Mouse (Mus musculus): ENCODE results near the gene Rabgap1l. TPM values are rescaled to one million over a fixed set of nuclear protein-coding genes. Genes with fewer than 3 reads are reported as not detected.

The Rabgap1l gene
- 9.8 and 10.3 TPM in 2 replicates for polyA plus RNA-seq (2012; rRNA removed)

- DNase-seq (ENCODE audit: low read depth) = no peak
Measured at GRCm38 (mm10) chr1:160792686-160793355, at the start of gene Rabgap1l. Gene Rabgap1l (minus strand): TSS chr1:160793211.

- DNase-seq (ENCODE audit: low read depth) = no peak
Measured at GRCm38 (mm10) chr1:160842567-160842966, 49.6 kb upstream of the Rabgap1l start.

DNA sequence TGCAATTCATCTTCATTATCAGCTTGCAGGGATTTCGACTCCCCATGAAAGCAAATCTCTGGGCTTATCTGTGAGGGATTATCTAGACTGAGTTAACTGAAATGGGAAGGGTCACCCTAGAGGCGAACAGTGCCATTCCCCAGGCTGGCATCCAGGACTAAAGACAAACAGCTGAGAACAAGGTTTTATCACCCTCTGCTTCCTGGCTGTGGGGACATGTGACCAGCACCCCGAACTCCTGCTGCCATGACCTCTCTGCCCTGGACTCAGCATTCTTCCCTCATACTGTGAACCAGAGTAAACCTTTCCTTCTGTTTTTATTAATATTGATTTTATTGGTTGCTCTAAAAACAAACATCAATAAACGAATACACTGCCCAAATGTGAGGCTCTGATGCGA lies 47.6 kb upstream of the Rabgap1l start:
- DNase-seq (ENCODE audit: low read depth) = no peak

DNA sequence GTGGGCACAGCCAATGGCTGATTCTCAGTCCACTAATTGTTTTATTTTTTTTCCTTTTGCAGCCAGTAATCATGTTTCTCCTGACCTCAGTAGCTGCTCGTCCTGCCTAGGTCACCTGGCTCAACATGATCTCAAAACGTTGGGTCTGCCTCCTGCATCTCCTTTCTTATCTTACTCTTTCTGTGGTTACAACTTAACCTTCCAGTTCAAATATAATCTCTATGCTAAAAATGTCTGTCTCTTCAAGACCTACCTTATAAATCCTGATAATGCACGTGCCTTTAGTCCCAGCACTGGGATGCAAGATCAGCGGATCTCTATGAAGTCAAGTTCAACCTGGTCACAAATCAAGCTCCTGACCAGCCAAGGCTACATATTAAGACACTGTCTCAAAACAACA lies 46.1 kb upstream of the Rabgap1l start:
- no peak for DNase-seq (ENCODE audit: low read depth)

DNA sequence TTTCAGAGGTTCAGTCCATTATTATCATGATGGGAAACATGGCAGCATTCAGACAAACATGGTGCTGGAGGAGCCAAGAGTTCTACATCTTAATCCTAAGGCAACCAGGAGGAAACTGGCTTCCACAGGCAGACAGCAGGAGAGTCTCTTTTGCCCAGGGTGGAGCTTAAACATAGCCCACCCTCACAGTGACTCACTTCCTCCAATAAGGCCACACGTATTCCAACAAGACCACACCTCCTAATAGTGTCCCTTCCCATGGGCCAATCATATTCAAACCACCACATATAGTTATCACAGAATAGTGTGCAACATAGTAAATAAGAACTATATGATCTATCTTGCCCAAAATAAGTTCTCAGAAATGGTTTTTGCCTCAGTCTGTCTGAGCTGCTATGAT lies 41.4 kb upstream of the Rabgap1l start:
- no peak for DNase-seq (ENCODE audit: low read depth)

DNA sequence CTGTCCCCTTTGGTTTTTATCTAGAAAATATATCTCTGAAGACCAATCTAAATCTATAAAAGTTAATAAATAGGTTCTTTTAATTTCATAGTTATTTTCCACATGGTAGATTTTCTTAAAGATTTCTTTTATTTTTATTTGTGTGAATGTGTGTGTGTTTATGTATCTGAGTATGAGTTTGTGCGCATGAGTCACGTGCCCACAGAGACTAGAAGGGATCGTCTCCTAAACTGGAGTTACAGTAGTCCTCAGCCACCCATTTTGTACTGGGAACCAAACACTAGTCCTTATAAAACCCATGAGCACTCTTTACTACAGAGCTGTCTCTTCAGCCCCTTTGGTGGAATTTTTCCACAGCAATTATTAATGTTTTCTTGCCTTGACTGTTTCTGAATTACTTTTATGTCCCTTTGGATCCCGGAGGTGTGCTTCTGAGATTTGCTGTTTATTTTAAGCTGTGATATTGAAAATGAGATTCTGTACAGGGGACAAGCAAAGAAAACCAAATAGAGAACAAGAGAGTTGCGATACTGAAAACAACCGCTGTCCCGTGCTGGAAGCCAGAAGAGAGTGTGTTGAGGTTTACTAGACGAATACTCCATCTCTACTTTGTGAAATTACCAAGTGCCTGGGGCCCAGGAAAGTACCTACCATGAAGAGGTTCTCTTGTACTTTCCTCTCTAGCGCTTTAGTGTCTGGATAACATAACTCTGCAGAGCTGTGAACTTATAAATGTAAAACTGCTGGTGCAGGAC lies 39.4 kb upstream of the Rabgap1l start:
- no peak for DNase-seq (ENCODE audit: low read depth)

- no peak for DNase-seq (ENCODE audit: low read depth)
Measured at GRCm38 (mm10) chr1:160830608-160831498, 37.8 kb upstream of the Rabgap1l start.

- DNase-seq (ENCODE audit: low read depth) = no peak
Measured at GRCm38 (mm10) chr1:160825441-160825856, 32.4 kb upstream of the Rabgap1l start.

- no peak for DNase-seq (ENCODE audit: low read depth)
Measured at GRCm38 (mm10) chr1:160823638-160824037, 30.6 kb upstream of the Rabgap1l start.

GRCm38 (mm10) chr1:160814198-160814597 lies 21.2 kb upstream of the Rabgap1l start:
- DNase-seq (ENCODE audit: low read depth) = no peak

- DNase-seq (ENCODE audit: low read depth) = no peak
Measured at GRCm38 (mm10) chr1:160812428-160812827, 19.4 kb upstream of the Rabgap1l start.

- no peak for DNase-seq (ENCODE audit: low read depth)
Measured at GRCm38 (mm10) chr1:160811930-160812329, 18.9 kb upstream of the Rabgap1l start.

- no peak for DNase-seq (ENCODE audit: low read depth)
Measured at GRCm38 (mm10) chr1:160805268-160805667, 12.3 kb upstream of the Rabgap1l start.

GRCm38 (mm10) chr1:160799972-160800371 lies 7.0 kb upstream of the Rabgap1l start:
- DNase-seq (ENCODE audit: low read depth) = no peak

GRCm38 (mm10) chr1:160795016-160795415 lies 2.0 kb upstream of the Rabgap1l start:
- DNase-seq (ENCODE audit: low read depth) = no peak

DNA sequence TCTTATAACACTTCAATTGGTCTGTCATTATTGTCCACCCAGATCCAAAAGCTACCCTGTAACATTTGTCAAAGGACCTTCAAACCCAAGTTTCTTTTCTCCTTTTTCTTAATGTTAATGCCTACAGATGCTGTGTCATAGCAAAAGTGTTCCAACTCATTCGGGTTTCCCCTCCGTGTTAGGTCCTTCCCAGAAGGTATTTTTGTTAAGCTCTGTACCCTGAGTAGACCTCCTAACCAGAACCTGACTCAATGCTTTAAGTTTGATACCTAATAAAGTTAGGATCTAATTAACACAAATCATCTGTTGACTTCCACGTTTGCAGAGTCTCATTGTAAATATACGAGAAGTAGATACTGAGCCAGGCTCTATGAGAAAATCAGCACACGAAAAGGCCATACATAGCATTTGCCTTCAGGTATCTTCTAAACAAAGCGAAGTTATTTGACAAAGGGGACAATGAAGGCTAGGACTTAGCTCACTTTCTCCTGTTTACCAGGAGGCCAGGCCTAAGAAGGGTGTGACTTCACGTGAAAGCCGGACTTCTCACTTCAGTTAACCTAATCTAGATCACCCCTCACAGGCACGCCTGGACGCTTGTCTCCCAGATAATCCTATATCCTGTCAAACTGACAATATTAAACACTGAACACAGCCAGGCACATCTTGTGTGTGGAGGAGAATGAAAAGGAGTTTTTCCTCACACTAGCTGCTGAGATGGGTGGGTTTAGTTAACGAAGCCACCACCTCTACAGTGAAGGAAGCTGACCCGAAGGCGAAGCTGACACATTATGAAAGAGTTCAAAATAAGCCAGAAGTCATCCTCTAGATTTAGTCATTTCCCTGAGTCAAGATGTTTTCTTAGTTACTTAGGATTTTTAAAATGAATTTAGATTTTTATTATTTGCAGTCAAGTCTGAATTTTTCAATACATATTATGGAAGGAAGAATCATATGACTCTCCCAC lies 1.1 kb upstream of the Rabgap1l start:
- DNase-seq (ENCODE audit: low read depth) = no peak

GRCm38 (mm10) chr1:160792156-160792685 lies 790 bp downstream of the Rabgap1l start:
- no peak for DNase-seq (ENCODE audit: low read depth)

DNA sequence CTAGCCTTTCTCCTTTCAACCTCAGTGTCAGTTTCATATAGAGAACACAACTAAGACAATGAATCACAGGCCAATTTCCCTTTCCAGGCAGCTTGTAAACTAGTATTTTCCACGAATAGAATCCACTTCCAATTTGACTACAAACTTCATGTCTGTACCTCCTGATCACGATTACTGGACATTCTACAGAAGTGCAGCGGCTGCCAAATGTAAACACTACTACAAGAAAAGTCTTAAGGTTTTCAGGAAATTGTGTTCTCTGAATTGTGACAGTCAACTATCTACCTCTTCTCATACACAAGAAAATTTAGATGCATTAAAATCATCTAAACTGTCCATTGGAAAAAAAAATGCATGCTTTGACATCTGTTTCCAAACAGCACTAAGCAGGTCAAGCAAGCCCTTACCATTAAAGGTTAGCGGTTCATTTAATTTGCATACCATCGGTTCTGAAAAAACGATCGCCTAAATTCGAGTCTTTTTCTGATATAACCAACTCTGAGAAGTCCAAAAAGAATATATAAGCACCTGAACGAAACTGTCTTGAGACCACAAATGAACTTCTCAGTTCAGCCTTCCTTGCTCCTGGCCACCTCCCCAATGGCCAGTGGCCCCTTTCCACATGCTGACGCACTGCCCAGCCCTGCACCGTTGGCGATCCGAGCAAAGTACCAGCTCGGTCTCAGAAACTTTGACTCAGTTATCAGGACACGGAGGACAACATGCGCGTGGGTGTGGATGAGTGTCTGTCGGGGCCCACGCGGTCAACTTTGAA lies 1.4 kb downstream of the Rabgap1l start:
- no peak for DNase-seq (ENCODE audit: low read depth)

DNA sequence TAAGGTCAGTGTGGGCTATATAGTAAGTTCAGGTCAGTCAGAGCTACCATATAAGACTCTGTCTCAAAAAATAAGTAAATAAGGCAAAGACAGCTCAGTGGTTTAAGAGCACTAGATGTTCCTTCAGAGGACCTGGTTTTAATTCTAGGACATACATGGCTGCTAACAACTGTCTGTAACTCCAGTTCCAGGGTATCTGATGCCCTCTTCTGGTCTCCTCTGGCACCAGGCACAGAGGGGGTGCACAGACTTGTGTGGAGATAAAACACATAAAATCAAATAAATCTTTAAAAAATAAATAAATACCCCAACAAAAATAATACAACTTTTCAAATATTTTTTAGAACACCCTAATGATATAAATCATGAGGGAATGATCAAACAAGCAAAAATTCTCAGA lies 2.4 kb downstream of the Rabgap1l start:
- DNase-seq (ENCODE audit: low read depth) = no peak

DNA sequence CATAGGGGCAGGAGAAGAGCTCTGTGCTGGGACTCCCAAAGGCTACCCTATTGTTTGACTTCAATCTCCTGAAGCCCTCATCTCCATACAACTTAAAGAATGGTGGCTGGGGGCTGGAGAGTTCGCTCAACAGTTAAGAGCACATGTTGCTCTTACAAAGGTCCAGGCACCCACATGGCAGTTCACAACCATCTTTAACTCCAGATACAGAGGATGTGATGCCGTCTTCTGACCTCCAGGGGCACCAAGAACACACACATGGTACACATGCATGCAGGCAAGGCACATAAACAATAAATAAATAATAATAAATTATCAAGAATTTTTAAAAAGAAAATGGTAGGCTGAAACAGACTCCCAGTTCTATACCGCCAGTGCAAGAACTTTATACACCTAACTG lies 3.1 kb downstream of the Rabgap1l start:
- DNase-seq (ENCODE audit: low read depth) = no peak

Measured in gonadal fat pad, adult 2 months (tissue).